Mouse (Mus musculus) lung, postnatal 25 days (tissue): Measurements from ENCODE around the gene Cmss1.
"Not testable (repeated sequence)": the region's sequence is repeated elsewhere in the genome, so short reads cannot be mapped to it uniquely, and the experiment has no call there.

ENCODE experiments used
- DNase-seq: peaks from one replicate; pipeline ENCODE4 v3.0.0; 2022; ENCODE audit warnings: low spot score

Cmss1 gene

GRCm38 (mm10) chr16:57426680-57427079 is 180.0 kb downstream of the Cmss1 start:
- DNase-seq, result no peak

GRCm38 (mm10) chr16:57423001-57423800 is 183.5 kb downstream of the Cmss1 start:
- DNase-seq, result peak; percentile 62

- no peak for DNase-seq
Observed at GRCm38 (mm10) chr16:57421680-57422417, 184.8 kb downstream of the Cmss1 start.

- peak; percentile 62 for DNase-seq
Observed at GRCm38 (mm10) chr16:57420773-57421556, 185.7 kb downstream of the Cmss1 start.

GRCm38 (mm10) chr16:57419881-57420280 is 186.8 kb downstream of the Cmss1 start:
- DNase-seq, result no peak

GRCm38 (mm10) chr16:57419332-57419731 is 187.3 kb downstream of the Cmss1 start:
- no peak for DNase-seq

GRCm38 (mm10) chr16:57417955-57418354 is 188.7 kb downstream of the Cmss1 start:
- no peak for DNase-seq

- no peak for DNase-seq
Observed at GRCm38 (mm10) chr16:57417017-57417416, 189.6 kb downstream of the Cmss1 start.

GRCm38 (mm10) chr16:57416049-57416448 is 190.6 kb downstream of the Cmss1 start:
- DNase-seq, result no peak

- DNase-seq, result no peak
Observed at GRCm38 (mm10) chr16:57412766-57413165, 193.9 kb downstream of the Cmss1 start.

- DNase-seq, result peak; percentile 50
Observed at GRCm38 (mm10) chr16:57403825-57404224, 202.8 kb downstream of the Cmss1 start.

- no peak for DNase-seq
Observed at GRCm38 (mm10) chr16:57402910-57403309, 203.8 kb downstream of the Cmss1 start.

- peak; percentile 14 for DNase-seq
Observed at GRCm38 (mm10) chr16:57401702-57402101, 205.0 kb downstream of the Cmss1 start.

GRCm38 (mm10) chr16:57399566-57399965 is 207.1 kb downstream of the Cmss1 start:
- DNase-seq, result no peak

- peak; percentile 77 for DNase-seq
Observed at GRCm38 (mm10) chr16:57398387-57399214, 208.1 kb downstream of the Cmss1 start.

- DNase-seq, result no peak
Observed at GRCm38 (mm10) chr16:57397845-57398244, 208.8 kb downstream of the Cmss1 start.

- no peak for DNase-seq
Observed at GRCm38 (mm10) chr16:57396249-57396648, 210.4 kb downstream of the Cmss1 start.

- peak; percentile 24 for DNase-seq
Observed at GRCm38 (mm10) chr16:57393161-57393560, 213.5 kb downstream of the Cmss1 start.

- no peak for DNase-seq
Observed at GRCm38 (mm10) chr16:57392461-57392860, 214.2 kb downstream of the Cmss1 start.

- DNase-seq, result not testable (repeated sequence)
Observed at GRCm38 (mm10) chr16:57391171-57391570, 215.5 kb downstream of the Cmss1 start.

- peak; percentile 43 for DNase-seq
Observed at GRCm38 (mm10) chr16:57389566-57390251, 217.0 kb downstream of the Cmss1 start.
